Mouse (Mus musculus) mature B cell (primary cell): Measurements from ENCODE around the gene Crtap.

Experiments
- in situ Hi-C: fragments of 300-500 bp; cut with MboI; formaldehyde crosslinking; loops from 2 replicates; pipeline ENCODE4 v1.14.3; 2019

Crtap gene

DNA sequence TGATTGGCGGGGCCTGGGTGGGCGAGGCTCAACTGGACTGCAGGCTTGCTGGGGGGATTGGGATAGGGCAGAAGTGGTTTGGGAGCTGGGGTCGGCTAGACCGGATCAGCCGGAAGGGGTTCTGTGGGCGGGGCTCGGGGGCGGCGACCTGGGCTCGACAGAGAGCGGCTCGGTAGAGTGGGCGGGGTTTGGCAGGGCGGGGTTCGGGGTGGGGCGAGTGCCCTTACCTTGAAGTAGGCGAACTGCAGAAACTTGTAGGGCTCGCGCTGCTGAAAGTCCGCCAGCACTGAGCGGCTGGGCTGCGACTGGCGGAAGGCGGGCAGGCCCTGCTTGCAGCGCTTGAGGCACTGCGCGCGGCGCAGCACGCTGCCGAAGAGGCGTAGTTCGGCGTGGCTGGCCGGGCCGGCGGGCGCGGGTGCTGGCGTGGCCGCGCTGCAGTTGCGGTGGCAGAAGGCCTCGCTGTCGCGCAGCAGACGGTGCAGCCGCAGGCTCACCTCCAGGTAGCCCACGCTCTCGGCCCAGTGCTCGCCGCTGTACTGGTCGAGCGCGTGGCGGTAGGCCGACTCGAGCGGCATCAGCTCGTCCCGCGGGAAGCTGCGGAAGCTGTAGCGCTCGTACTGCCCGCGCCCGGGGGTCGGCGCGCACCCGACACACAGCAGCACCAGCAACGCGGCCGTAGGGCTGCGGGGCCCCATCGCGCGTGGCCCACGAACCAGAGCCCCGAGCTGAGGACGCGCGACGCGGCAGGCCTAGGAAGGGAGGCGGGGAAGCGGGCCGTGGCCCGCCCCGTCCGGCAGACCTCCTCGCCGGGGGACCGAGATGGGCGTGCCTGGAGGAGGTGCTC, at the start of gene Crtap:
Crtap (minus strand) TSS at position 771 of the 844 bp plus-strand sequence.
- in situ Hi-C loops = no loop called here

DNA sequence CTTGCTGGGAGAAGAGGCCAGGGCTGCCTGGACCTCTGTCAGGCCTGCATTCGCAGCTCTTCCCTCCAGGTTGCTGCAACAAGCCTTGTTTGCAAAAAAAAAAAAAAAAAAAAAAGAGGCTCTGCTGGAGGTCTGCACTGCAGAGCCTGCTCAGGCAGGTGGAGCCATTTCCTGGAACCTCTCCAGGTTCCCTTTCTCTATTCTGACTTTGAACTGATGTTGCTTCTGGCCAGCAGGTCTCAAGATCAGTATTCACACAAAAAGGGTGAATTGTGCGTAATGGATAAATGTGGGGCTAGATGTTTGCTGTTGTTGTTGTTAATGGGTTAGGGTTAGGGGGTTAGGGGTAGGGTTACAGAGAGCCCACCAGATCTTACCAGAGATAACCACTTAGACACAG, 45.2 kb upstream of the Crtap start:
- in situ Hi-C loops = no loop called here

- in situ Hi-C loops = no loop called here
Observed at GRCm38 (mm10) chr9:114428103-114428834, 37.8 kb upstream of the Crtap start.

DNA sequence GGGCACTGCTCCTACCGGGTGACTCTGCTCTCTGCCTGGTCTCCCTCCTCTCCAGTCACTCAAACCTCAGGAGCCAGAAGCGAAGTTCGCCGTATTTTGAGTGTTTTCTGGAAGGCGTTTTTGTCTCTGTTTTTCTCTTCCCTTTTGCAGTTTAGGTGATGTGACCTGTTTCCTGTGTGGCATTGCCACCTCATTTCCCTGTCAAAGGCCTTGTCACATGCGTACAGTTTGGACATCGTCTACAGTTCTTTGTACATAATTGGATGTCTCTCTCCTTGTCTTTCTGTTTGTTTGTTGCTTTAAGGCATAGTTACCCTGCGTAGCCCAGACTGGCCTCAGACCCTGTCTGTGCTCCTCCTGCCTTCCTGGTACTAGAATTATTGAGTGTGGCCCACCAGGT, 37.0 kb upstream of the Crtap start:
- in situ Hi-C loops = no loop called here

GRCm38 (mm10) chr9:114426201-114426600, 35.7 kb upstream of the Crtap start:
- in situ Hi-C loops = no loop called here

DNA sequence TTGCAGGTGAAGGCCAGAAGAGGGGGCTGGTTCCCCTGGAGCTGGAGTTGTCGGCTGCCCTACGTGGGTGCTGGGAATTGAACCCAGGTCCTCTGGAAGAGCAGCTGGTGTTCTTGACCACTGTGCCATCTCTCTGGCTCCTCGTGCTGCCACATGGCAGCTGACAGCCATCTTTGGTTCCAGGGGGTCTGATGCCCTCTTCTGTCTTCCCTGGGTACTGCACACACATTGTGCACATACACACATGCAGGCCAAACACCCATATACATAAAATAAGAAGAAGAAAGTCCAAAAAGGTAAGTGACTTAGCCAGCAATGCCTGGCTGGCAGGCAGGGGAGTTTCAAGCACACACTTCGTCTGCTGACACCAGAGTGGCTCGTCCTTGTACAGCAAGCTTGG, 35.1 kb upstream of the Crtap start:
- in situ Hi-C loops = no loop called here

DNA sequence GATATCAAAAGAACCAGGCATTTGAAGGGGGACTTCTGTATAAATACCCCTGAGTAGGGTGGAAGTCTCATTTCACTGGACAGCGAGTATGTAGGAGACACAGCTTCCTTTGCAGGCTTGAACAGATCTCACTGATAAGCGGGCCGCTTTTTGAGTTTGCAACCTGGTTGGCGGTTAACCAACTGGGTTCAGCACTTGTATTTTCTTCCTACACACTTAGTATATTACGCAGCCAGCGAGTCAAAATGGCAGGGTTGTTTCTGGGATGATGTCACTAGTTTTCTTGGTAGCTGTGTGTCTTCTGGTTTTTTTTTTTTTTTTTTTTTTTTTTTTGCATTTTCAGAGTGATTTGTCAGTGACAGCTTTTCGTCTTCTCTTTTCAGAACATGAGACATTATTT, 31.3 kb upstream of the Crtap start:
- in situ Hi-C loops = no loop called here

GRCm38 (mm10) chr9:114421045-114421444, 30.6 kb upstream of the Crtap start:
- in situ Hi-C loops = no loop called here

- in situ Hi-C loops = no loop called here
Observed at GRCm38 (mm10) chr9:114420443-114420842, 30.0 kb upstream of the Crtap start.

DNA sequence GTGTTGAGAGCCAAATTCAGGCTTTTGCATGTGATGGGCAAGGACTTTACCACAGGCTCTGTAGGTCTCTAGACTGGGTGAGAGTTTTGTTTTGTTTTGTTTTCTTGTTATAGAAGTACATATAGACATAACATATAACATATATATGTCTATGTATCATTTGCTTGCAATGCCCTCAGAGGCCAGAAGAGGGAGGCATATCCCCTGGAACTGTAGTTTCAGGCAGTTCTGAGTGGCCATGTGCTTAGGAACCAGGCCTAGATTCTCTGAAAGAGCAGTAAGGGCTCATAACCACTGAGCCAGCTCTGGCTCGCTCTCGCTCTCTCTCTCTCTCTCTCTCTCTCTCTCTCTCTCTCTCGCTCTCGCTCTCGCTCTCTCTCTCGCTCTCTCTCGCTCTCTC, 27.7 kb upstream of the Crtap start:
- in situ Hi-C loops = no loop called here

GRCm38 (mm10) chr9:114416646-114417517, 26.4 kb upstream of the Crtap start:
- in situ Hi-C loops = no loop called here

GRCm38 (mm10) chr9:114415701-114416100, 25.2 kb upstream of the Crtap start:
- in situ Hi-C loops = no loop called here

DNA sequence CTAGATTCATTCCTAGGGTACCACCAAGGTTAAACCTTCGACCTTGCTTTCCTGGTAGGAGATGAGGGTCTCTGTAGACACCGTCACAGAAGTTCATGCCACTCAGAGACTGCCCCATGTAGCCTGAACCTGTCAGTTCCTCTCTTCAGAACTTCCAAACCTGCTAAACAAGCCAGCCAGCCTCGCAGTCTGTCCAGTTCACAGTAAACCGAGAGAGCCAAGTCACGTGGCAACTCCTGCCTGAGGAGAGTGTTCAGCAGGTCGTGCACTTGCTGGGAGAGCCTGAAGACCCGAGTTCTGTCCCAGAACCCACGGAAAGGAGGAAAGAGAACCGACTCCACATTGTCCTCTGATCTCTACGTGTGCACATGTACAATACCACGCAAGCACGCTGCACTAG, 23.4 kb upstream of the Crtap start:
- in situ Hi-C loops = no loop called here

- in situ Hi-C loops = no loop called here
Observed at GRCm38 (mm10) chr9:114412406-114412805, 21.9 kb upstream of the Crtap start.

DNA sequence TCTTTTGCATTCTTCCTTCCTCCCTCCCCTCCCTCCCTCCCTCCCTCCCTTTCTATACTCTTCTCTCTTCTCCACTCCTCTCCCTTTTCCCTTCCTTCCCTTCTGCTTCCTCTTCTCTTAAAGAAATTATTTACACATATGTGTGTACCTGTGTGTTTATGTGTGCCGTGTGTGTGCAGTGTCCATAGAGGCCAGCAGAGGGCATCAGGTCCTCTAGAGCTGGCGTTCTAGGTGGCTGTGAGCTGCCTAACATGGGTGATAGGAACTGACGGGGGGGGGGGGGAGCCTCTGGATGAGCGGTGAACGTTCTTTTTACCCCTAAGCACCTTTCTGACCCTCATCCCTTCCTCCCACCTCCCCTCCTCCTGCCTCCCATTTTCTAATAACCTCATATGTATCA, 20.8 kb upstream of the Crtap start:
- in situ Hi-C loops = no loop called here

DNA sequence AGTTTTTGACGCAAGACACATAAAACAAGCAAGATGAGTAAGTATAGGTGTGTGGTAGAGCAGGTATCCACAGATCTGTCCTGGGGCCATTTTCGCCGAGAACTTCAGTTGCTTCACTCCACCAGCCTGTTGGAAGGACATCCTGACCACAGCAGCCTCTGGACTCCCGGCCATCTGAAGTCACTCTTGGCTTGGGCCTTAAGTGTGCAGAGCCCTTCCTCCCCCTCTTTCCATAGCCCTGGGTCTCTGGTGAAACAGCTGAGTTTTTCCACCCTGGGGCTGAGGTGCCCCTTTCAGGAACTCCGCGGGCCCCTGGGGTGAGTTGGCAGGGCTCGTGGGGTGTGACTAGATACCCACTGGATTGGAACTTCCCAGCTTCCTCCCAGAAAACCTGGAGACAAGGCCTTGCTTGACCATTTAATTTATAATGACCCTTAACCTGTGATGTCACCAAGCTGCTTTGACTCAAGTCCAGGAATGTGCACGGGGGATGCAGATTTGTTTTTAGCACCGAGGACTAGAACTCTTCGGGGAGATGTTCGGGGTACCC, 19.9 kb upstream of the Crtap start:
- in situ Hi-C loops = no loop called here

GRCm38 (mm10) chr9:114407676-114408075, 17.2 kb upstream of the Crtap start:
- in situ Hi-C loops = no loop called here

DNA sequence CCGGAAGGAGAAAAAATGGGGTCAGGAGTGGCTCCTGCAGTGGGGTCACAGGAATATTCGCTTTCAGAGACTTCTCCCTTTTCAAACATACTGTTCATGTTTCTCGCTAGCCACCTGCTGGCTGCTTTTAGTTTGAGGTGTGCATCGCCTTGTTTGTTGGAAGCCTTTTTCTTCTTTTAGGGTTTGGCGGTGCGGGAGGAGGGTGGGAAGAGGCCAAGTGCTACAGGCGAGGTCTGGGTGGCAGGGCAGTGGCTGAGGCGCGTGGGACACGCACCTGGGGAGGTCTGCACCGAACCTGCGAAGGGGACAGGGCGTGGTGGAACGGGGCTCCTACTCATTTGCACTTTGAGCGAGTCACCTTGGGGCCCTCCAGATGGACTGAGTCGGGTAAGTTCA, 11.2 kb upstream of the Crtap start:
- in situ Hi-C loops = no loop called here

DNA sequence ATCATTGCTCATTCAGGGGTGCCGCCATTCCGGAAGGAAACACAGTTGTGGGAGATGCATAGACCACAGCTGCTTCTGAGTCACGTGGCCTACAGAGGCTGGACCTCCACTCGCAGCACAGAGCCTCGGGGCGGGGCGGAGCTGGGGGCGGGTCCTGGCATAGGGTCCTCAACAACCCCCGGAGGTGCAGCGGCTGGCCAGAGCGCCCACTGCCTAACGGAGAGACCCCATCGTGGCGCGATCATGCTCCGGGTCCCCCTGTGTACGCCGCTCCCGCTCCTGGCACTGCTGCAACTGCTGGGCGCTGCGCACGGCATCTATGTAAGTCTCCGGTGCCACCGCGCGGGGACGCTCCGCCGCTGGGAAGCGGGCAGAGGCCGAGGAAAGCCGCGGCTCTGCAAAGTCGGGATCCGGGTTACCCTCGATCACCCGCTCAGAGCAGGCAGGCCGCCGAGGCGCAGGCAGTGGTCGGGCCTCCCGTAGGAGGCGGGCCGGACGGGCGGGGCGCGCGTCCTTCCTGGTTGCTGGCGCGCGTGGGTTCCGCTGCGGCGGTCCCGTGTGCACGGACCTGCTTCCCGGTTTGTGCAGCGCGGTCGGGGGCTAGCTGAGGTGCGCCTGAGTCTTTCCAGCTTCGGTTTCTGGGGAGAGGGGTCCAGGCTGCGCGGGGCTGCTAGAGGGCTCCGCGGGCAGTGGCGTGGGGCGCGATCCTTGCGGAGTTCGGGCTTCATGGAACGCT, 10.6 kb upstream of the Crtap start, which contains the start of the genes Glb1 and Tmppe:
Glb1 (plus strand) TSS at position 128 of the 736 bp plus-strand sequence.
Tmppe (plus strand) TSS at position 157 of the 736 bp plus-strand sequence.
- in situ Hi-C loops = no loop called here

DNA sequence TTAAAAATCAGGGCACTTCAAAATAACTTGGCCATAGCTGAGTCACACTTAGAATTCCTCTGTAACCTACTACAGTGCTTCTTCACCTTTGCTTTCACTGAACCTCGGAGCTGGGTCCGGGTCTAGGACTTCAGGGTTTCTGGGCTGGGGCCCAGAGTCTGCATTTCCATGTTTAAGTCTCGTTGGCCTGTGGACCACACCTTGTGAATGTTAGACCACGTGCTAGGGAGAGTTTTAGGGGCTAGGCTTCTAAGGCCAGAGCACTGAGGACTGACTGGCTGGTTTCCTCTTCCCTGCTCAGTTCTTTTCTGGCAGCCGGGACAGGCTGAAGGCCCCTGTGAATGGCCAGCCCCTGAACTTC, 10.1 kb upstream of the Crtap start:
- in situ Hi-C loops = no loop called here

GRCm38 (mm10) chr9:114399680-114400079, 9.2 kb upstream of the Crtap start:
- in situ Hi-C loops = no loop called here
